Mouse (Mus musculus): Measurements from ENCODE around the gene Stk39.

Stk39 gene

DNA sequence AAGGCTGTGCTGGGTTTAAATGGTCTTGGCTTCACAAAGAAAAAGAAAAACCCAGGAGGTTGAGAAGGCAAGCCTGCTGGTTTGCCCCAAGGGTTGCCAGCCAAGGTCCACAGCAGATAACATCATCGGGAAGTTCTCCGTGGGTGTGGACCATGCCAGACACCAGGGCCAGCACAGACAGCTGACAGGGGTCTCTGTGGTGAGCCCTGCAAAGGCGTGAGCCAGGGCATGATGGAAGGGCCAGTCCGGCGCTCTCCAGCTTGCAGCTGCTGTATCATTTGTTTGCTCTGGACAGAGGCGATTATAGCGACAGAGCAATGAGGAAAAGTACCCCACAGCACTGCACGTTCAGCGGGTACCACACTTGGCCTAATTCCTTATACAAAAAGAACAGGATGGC lies 126.8 kb downstream of the Stk39 start:
- no peak for DNase-seq (ENCODE audit: low spot score)

DNA sequence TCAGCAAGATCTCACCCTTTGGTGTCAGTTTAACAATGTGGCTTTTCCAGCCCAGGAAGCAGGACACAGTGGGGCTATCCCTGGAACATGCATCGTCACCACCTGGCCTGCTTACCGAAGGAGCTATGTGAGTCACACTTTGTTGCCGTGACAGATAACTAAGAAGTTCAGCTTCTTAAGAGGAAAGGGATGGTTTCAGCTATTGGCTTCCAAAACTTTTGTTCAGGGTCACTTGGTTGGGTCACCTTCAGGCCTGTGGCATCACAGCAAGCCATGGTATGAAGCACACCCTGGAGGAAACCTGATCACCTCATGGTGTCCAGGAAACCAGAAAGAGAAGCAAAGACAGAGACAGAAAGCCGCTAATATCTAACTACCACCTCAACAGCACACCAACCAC lies 128.3 kb downstream of the Stk39 start:
- DNase-seq (ENCODE audit: low spot score) = no peak

DNA sequence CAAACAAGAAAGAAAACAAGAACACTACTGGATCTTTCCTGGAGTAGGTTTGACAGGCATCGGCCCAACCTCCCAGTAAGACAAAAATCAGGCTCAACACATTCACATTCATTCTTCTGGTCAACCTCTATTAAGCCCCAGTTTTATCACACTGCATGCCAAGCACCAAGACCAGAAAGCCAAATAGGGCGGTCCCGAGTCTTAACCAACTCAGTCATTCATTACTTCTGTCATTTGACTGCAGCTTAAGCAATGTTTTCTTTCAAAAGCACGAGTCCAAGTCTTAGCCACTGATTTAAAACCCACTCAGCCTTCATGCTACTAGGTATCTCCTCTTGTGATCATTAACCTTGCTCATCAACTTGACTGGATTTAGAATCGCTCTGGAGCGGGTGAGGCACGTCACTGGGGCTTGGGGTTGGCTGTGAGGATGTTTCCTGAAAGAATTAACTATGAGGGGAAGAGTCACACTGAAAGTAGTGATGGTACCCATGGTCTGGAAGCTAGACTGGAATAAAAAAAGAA lies 129.9 kb downstream of the Stk39 start:
- DNase-seq (ENCODE audit: low spot score) = no peak

DNA sequence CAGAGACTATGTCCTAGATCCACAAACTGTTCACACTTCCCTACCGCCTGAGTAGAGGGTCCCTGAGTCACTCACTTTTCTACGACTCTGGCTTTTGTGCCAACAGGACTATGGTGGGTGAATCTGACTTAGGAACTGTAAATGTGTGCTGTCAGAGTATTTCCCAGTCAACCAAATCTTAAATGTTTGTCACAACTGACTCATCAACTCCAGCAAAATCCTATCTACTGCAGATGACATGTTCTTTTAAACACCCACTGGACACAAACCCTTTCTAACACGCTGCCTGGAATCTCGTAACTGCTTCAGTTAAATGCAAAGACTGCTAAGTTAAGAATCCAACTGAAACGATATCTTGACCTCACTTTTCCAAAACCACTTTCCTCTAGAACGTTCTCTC lies 135.2 kb downstream of the Stk39 start:
- DNase-seq (ENCODE audit: low spot score) = no peak

DNA sequence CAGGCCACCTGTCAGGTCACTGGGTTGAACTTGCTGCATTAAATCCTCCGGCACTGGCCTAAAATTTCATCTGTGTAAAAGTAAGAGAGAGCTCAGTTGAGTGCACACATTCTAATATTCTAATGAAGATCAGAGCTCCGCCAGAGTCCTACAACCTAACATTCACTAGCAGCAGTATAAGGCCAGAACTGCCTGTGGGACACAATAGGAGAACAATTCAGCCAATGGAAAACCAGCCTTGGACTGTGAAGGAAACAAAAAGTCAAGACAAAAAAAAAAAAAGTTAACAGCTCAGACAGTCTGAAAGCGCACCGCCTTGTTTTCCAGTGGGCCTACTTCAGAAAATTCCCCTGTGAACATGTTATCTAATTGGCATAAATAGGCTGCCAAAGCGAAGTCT lies 137.1 kb downstream of the Stk39 start:
- DNase-seq (ENCODE audit: low spot score) = no peak

DNA sequence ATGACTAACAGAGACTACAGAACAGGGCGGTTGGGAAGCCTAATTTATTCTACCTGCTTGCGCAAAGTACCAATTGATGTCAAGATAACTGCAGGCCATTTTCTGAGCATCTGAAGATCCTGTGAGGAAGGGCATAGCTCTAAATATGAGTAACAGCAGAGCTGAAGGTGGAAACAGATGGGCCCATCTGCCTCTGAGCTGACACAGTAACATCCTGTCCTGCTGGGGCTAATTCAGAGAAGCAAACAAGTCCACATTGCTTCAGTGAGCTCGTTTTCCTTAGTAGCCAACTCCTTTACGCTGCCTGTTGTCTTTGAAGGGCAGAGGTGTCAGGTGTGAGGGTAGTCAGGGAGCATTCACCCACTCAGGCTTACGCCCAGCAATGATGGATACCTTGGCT lies 146.8 kb downstream of the Stk39 start:
- no peak for DNase-seq (ENCODE audit: low spot score)

DNA sequence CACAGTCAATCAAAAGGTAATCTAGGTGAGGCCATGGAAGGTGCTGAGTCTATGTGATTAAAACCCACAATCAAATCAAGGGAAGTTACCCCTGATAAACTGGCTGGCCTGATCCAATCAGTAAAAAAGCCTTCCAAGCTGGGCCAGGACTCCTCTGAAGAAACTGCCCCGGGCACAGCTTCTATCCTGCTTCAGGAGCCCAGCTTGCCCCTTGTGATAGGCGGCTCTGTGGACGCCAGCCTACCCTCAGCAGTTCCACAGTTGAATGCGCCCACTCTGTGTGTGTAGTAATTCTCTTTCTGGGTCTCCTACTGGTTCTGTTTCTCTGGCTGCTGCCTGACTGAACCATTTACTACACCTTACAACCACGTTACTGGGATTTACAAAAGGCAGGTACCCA lies 150.8 kb downstream of the Stk39 start:
- DNase-seq (ENCODE audit: low spot score) = no peak

DNA sequence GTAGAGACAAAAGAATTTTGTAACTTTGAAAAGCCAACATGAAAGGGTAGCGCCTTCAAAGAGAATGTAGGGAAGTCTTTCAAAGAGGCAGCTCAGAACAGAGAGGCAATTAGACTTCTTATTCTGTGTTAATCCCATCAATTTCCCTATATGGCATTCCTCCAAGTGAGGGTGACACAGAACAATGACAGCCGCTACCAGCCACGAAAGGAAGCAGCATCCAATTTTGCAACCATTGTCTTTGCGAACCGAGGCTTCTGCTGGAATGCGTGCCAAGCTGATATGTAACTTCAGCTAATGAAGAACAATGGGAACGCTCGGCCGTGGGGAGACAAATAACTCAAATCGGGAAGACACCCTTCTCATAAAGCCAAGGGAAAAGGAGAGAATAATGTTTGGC lies 151.4 kb downstream of the Stk39 start:
- no peak for DNase-seq (ENCODE audit: low spot score)

DNA sequence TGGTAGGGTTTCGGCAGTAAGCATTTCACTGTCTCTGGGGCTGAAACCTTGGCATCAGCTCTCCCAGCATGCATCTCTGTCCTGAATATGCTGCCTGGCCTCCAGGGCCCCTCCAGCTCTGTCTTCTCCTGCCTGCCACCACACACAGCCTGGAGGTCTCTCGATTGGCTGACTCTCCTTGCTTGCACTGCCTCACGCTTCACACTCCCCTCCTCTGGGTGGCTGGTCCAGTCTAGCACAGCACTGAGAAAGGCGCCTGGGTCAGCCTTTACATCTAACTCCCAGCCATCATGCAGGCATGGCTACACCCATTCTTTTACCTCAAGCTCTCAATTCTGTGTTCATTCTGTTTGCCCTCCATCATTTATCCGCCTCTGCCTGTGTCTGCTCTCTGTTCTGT lies 153.6 kb downstream of the Stk39 start:
- no peak for DNase-seq (ENCODE audit: low spot score)

DNA sequence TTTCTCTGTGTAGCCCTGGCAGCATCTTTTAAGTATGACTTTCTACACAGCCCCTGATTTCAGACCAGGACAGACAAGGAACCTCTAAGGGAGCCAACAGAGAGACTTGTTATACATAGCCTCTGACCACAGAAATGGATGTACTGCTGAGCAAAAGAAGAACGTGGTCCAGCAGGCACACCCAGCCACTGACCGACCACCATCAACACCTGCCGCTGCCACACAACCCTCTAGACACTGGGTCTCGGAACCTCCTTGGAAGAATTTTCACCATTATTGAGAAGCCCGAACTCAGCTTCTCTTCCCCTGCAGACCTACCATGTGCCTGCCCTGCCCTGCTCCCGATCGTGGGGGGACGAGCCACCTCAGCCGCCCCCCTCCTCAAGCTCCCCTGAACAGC lies 154.2 kb downstream of the Stk39 start:
- no peak for DNase-seq (ENCODE audit: low spot score)

DNA sequence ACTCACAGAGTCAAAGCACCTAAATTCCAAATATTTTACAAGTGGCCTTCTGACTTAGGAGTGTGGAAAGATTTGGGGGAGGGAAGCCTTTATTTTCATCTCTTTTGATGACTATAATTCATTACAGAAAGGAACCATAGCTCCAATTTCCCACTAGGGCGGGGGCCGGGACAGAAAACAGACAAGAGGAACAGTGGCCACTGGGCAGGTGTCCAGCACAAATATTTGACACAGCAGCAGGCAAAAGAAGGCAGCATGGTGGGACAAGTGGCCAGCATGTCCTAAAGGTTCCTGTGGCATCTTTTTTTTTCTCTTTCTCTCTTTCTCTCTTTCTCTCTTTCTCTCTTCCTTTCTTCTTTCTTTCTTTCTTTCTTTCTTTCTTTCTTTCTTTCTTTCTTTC lies 154.6 kb downstream of the Stk39 start:
- no peak for DNase-seq (ENCODE audit: low spot score)

DNA sequence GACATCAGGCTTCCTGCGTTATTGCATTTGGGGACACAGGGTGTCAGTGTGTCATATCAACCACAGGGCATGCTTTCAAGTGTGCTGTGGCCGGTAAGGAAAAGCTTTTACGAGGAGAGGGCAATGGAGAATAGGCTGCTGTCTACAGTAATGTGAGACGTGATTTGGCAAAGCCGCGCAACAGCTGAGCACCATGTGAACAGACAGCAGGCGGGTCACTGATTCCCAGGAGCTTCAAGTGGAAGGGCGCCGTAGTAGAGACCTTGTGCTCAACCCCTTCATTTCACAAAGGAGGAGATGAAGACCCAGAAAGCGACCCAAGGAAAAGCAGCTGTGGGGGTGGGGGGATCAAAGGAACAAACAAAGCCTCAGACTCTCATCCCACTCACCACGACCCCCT lies 156.8 kb downstream of the Stk39 start:
- no peak for DNase-seq (ENCODE audit: low spot score)

DNA sequence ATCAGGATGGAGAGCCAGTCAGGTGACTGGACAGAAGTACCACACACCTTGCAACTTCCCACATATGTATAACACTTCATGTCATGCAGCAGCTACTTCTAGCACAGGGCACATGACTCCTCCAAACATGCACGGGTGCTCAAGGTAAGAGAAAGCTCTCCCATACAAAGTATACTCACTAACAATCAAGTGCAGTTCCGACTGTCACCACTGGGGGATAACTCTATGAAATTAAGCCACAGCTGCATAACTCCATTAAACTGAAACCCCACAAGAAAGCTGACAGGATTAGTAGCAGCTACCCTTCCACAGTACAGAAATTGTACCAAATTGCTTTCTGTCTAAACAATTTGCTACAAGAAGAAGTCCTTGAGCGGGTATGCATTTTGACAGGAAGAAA lies 161.9 kb downstream of the Stk39 start:
- DNase-seq (ENCODE audit: low spot score) = no peak

DNA sequence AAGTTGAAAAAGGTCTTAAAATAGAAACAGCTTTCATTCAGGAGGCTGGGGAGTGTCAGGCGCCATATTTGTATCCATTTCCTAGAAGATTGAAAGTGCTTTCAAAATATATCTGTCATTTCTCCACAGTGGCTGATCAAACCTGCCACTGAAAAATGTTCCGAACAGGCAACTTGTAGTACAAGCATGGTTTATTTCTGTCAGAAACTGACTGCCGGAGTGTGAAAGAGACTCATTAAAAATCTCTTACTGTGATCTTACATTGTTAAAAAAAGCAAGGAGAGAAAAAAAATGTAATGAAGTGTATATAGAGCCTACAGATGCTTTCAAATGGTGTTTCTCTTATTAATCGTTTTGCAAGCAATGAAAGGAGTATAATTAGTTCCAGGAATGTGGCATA lies 165.5 kb downstream of the Stk39 start:
- DNase-seq (ENCODE audit: low spot score) = no peak

DNA sequence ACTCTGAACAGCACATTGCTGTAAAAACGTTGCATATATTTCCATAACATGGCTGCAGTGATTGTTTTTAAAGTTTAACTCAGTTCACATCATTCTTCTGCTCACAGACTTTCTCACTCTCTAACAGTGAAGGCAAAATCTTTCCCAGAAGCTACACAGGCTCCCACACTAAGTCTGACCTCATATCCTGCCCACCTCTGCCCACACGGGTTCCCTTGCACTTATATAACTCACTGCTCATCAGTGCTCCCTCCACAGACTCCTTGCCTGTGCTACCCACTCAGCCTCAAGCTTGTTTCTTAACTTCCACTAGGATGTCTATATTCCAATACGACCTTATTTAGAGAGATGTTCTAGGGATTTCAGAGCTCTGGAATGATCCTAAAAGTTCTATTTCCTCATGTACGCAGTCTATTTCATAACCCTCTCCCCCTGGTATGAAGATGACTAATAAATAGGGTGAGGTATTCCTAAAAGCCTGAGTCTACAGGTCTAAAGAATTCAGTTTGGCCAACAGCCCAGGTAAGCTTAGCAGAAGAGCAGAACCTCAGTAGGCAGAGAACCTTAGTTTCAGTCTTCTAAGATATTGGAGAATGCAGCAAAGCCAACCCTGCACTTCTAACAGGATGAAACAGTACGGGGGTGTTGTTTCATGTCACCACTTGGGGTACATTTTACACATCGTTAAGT lies 167.2 kb downstream of the Stk39 start:
- DNase-seq (ENCODE audit: low spot score) = no peak

DNA sequence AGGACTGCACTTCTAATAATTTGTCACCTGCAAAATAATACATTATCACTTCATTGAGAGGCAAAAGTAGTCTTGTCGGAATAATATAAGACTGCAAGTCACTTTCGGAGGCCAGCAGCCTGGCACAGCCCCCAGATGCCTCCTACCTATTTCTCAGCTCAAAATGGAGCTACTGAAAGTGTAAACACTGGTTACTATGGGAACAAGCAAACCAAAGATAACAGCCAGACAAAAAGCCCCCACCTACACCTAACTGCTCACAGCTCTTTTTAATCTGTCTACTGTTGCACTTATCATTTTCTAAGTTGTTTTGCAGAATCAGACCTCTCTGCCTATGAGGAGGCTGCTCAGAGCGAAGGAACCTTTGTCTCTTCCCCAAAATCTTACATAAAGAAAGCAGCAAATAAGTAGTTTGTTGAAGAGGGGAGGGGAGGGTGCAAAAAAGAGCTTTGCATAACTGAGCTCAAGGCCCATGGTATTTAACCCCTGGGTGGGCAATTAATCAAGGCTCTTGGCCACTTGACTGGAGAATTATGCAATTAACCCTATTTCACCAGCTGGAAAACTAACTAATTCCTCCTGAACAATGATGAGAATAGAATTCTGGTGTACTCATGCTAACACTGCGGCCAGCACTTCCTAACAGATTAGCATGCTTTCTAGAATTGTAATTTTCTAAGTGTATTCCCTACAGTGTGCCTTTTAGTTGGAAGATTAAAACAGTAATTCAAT lies 170.1 kb downstream of the Stk39 start:
- DNase-seq (ENCODE audit: low spot score) = no peak

DNA sequence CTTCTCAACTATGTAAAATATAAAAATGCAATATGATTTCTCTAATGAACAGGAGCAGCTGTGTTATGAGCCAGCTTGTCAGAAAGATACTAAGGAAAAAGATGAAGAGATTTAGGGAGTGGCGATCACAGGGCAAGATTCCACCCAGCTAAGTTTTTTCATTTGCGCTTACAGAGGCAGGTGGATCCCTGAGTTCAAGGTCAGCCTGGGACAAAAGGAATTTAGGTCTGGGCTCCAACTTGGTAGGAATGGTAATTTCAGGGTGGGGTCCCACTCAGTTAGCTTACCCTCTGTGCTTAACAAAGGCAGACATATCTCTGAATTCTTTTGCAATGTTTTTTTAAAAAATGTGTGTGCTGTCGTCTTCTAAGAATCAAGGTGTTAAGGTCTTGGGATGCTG lies 173.7 kb downstream of the Stk39 start:
- no peak for DNase-seq (ENCODE audit: low spot score)

DNA sequence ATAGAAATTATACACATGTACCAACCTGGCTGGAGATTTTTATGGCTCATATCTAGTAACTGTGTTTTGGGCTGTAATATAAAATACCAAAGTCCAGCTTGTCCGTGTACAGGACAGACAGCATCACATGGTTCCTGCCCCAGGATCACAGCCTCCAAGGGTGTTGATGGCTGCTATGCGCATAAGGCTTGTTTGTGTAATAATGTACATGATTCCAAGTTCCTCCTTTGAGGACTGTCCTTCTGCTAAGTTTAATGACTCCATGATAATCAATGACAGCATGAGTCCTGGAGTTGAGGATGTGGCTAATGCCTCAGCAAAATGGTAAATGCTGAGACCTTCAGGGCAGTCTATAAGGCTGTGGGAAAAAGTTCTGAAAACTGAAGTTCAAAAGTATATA lies 174.1 kb downstream of the Stk39 start:
- DNase-seq (ENCODE audit: low spot score) = no peak

DNA sequence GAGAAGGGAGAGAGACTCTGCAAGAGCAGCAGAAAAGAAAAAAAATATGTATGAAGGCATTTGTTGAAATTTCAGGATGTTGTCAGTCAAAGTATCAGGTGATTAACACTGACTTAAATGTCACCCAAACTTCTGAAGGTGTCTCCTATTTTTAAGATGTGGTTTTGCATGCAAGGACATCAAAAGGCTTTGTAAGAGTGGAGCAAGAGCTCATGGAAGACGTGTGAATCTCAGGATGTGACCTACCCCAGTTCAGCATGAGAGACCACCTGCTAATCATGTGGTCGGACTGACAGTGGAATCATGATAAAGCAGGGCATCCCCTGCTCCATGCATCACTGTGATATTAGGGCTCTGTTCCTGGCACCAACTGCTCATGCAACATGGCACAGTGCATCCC lies 175.3 kb downstream of the Stk39 start:
- no peak for DNase-seq (ENCODE audit: low spot score)

DNA sequence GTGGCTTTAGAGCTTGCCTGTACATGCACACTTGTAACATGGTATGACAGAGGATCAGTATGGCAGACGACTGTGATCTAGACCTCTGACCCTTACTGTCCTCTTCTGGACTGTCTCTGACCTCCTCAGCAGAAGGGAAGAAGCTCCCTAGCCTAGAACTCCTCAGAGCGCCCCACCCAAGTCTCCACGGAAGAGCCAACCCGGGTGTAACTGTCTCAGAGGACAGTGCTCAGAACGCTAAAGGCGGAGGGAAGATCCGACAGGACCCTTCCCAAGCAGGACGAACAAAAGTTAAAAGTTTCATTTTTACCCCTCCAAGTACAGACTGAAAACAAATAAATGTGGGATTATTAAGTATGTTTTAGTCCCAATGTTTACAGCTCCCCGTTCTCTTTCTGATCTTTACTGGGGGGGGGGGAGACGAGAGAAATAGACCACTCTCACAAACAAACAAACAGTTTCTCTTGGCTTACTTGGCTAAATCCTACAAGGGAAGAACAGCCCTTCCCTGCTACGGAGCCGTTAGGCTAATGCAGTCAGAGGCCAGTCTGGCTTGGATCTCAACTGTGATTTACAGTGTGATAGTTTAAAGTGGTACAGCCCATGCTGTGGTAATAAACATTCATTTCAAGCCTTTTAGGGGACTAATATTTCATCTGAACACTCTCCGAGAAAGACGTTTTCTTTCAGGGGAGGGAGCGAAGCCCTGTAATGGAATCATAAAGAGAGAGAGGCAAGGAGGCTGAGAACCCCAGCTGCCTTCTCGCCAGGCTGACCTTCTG lies 179.3 kb downstream of the Stk39 start:
- DNase-seq (ENCODE audit: low spot score) = peak; percentile 7

DNA sequence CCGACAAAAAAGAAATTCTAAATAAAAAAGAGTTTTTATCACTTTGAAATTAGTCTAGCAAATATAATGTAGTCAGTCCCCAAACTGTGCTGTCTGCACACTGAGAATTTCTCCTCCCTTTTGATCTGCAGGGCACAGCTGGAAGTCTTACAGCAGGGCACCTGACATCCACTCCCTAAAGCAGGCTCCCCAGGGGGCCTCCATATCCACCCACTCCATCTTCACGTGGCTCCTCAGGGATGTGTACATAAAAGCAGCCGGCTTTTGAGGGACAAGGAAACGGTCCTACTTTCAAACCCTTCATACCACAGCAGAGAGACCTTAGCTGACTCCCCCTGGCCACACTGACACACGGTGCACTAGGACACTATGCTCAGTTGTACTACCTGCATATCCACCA lies 180.2 kb downstream of the Stk39 start:
- DNase-seq (ENCODE audit: low spot score) = no peak

DNA sequence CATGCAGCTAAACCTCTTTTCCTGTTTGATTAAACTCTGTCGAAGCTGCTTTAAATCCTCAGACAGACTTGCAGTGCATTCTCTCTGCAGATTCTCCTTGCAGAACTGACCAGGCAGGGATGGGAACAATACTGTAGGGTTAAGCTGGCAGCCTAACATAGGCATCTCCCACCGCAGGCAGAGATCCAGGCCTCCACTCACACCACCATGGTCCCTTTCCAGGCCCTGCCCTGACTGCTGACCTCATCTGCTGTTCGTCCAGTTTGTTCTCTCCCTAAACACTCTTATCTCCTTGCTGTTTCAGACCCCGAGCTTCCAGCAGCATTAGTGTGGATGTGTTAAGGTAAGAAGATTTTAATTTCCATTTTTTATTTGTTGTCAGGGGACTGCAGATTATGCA lies 182.1 kb downstream of the Stk39 start:
- DNase-seq (ENCODE audit: low spot score) = peak; percentile 37

DNA sequence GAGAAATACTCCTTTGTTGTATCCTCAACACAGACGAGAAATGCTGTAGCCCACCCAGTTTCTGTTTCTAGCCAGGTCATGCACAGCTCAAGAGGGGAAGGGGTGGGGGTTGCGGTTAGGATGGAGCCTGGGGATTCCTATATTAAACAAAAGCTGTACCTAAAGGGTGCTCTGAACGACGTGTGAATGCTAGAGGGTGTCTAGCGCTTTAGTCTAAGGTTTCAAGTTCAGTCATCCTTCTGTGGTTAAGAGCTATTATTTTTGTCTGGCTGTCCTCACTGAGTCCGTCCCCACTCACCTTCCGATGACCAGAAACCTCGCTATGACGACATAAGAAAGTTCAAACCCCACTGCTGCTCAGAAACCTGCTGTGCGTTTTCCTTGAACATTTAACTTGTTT lies 182.9 kb downstream of the Stk39 start:
- DNase-seq (ENCODE audit: low spot score) = no peak

Measured in yolk sac, embryonic 10.5 days (tissue).